Mouse (Mus musculus) retina, embryonic 14.5 days (tissue): ENCODE data around the gene Hsd11b2.

Experiments used
- DNase-seq: peaks from one replicate; pipeline ENCODE4 v3.0.0-alpha.2; 2015; ENCODE audit warnings: low spot score

Hsd11b2 gene

GRCm38 (mm10) chr8:105522890-105523289, 4.3 kb downstream of the Hsd11b2 start:
- no peak for DNase-seq

- no peak for DNase-seq
These were observed 8.6 kb downstream of the Hsd11b2 start for GRCm38 (mm10) chr8:105527110-105527509.

- DNase-seq: no peak
These were observed 9.7 kb downstream of the Hsd11b2 start for GRCm38 (mm10) chr8:105528206-105528605.

DNA sequence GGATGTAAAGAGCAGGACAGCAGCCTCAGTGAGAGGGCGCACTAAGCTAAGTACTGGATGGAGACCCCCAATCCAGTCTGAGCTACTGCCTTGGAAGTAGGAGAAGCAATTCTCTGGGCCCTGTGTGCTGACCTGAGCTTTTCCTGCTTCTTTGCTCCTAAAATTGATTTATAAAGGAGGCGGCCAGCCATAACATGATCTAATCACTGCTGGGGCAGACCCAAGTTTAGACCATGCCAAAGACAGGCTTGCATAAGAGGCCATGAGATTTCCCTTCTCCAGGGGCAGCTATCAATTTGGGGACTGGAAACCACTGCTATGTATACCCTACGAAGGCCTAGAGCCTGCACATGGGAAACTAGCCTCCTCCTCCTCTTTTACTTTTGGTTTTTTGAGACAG, 10.7 kb downstream of the Hsd11b2 start:
- no peak for DNase-seq

DNA sequence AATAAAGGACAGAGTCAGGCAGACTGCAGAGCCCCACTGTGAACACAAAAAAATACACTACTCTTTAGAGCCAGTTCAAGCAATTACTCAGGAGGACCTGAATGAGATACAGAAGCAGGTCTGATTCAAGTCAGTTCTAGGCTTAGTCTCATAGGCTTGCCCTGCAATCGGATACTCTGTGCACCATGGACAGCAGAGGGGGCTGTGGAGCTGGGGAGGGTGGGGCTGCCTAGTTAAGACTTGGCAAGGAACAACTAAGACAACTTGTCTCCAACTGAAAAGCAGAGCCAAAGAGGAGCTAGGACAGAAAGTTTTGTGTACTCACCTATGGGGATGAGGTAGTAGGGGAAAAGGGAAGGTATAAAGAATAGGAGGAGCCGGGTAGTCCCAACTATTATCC, 13.2 kb downstream of the Hsd11b2 start:
- DNase-seq: no peak

DNA sequence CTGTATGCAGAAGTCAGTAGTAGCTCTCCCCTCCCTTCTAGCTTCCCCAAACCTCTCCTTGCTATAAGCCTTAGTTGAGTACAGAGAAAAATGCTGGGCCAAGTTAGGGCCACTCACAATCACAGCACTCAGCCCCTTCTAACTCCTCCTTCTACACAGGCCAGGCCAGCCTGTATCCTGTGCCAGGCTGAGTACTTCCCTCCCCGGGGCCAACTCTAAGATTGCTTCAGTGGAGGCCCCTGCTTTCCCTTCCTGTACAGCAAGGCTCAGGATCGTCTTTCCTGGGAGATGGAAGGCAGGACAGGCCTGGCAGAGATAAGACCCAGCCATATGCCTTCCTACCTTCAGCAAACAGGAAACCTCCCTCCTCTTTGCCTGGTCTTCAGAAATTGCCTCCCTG, 14.9 kb downstream of the Hsd11b2 start:
- no peak for DNase-seq

- peak; percentile 88 for DNase-seq
These were observed 15.4 kb downstream of the Hsd11b2 start for GRCm38 (mm10) chr8:105533892-105534329.

DNA sequence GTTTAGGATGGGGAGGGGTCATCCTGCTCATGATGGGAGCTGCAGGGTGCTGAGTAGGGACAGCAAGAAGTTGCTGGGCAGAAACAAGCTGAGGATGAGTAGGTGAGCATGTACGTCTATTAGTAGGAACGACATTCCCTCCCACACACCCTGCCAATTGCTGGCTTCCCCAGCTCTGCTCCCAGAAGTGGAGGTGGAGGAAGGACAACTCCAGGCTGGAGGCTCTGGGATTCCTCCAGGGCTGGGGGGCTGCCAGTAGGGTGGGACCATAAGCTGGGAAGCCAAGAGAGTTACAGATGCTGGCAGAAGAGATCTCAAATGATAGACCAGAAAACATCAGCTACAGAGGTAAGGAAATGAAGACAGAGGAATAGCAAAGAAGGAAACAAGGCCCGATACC, 18.0 kb downstream of the Hsd11b2 start:
- no peak for DNase-seq

DNA sequence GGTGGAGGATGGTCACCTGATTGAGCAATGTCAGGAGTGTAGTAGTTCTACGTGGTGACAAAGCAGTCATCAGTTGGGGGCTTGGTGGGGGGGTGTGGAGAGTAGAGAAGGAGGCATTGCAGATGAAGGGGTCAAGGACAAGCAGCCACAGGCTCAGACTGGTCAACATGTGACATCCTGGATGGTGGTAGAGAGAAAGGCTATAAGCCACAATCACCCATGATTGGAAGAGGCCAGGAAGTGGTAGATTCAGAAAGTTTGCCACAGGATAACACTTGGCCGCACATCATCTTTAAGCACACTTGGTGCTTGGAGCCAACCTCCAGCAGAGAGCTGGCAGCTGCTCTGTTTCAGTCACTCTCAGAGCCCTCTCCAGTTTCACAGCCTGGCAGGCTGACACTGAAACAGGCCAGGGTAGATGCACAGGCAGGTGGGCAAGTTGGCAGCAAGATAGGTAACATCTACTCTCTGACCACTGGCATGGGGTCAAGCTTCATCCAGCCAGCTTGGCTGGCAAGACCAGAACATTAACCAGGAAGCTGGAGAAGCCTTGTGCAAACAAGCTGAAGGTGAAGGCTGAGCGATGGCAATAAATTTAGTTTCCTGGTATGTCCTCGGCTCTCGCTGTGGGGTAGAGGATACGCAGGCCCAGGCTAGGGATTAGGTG, 18.6 kb downstream of the Hsd11b2 start:
- no peak for DNase-seq

GRCm38 (mm10) chr8:105538940-105539339, 20.4 kb downstream of the Hsd11b2 start:
- DNase-seq: no peak

DNA sequence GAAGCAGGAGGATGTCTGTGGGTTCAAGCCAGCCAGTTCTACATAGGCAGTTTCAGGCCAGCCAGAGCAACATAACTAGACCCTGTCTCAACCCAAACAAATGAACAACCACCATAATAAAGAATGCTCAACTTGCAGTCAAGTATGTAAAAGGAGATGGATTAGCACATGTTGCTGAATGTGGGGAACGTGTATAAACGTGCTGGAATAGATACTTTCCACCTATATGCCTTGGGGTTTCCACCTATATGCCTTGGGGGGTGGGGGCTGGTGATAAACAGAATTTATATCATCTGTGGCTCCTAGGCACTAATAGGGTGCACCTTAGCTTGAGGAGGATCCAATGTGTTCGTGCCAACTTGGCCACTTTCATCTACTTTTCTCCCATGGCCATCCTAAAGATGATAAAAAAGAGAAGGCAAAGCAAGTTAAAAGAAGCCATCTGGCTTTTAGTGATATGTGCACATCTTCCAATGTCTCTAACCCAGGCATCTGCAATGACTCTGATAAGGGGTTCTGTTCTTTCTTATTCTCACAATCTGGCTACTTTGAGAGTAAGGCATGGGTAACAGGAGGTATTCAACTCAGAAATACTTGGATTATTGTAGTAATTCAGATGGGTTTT, 23.6 kb downstream of the Hsd11b2 start:
- DNase-seq: no peak

GRCm38 (mm10) chr8:105542808-105543207, 24.3 kb downstream of the Hsd11b2 start:
- DNase-seq: no peak

DNA sequence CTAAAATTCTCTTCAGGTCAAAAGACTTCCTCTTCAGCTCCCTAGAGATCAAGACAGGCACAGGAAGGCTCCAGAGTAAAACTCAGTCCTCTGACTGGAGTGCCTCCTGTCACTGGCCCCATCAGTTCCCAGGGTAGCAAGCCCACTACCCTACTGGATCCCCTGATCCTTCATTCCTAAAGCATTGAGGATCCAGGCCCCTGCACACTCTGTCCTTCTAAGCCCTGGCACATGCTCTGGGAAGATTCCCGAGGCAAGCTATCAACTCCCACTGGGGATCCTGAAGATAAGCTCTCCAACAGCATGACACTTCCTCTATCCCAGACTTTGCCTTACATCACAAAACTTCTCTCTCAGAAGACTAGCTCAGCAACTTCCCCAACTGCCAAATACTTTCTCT, 25.1 kb downstream of the Hsd11b2 start:
- DNase-seq: no peak

DNA sequence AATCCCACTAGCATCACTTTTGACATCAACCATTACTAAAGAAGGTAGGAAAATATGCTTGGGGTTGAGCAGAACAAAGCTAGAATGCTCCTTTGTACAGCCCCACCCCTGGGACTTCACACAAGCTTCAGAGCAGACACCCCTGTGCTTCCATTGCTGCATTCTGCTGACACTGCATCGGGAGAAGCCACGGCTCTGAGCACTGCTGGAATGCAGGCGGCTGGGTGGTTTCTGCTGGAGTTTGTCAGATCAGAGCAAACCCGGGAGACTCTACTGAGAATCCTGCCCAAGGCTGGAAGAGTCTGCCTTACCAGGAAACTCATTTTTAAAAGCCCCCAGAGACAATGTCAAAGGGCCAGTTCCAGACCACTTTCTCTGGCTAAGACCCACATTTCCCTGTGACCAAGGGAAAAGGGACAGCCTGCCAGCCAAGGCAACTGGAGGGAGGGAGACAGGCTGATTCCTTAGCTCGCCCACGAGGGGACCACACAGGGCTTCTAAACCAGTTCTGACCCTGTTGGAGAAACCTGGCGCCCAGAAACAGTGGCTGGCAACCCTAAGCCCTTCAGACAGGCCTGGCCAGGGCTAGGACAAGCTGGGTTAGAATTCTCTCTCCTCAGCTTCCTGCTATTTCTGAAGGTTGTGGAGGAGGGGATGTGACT, 26.1 kb downstream of the Hsd11b2 start:
- no peak for DNase-seq

- no peak for DNase-seq
These were observed 26.7 kb downstream of the Hsd11b2 start for GRCm38 (mm10) chr8:105545249-105545648.

DNA sequence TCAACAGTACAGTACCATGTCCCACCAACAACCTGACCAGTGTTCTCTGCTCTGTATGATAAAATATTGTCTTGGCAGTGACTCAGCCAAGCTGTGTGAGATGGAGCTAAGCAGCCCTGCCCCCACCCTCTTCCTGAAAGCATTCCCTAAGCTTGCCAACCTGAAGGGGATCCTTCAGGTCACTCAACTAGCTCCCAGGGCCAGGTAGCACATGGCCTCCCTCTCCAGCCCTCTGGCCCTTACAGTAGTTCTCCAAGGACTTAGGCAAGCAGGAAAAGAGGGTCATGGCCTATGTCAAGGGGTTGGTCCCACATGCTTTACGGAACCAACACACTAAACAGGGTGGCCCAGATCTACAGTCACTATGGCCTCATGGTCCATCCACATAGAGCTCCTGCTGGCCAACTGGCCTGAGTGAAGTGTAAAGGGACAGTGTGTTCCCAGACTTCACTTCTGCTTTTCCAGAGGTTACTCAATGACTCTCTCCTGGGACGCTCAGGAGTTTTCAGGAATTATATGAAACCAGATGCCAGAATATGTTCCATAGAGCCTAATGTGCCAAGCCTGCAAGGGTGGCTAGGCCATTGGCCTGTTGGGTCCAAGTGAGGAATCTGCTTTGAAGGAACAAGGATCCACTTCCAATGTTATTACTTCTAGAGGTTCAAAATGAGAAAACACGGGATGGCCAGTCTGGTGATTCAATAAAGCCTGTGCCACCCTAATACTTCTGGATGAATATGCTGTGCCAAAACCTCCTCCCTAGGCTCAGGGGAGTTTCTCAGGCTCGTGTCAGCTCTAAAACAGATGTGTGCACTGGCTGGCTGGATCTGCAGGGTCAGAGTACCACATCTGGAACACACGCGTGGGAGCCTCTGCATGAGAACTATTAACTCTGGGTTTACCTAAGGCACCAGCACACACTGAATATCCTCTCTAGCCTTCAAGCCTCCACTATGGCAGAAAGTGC, 28.1 kb downstream of the Hsd11b2 start:
- DNase-seq: no peak

GRCm38 (mm10) chr8:105549506-105549905, 31.0 kb downstream of the Hsd11b2 start:
- DNase-seq: no peak

- DNase-seq: no peak
These were observed 31.5 kb downstream of the Hsd11b2 start for GRCm38 (mm10) chr8:105550083-105550482.

- no peak for DNase-seq
These were observed 33.5 kb downstream of the Hsd11b2 start for GRCm38 (mm10) chr8:105552032-105552431.

DNA sequence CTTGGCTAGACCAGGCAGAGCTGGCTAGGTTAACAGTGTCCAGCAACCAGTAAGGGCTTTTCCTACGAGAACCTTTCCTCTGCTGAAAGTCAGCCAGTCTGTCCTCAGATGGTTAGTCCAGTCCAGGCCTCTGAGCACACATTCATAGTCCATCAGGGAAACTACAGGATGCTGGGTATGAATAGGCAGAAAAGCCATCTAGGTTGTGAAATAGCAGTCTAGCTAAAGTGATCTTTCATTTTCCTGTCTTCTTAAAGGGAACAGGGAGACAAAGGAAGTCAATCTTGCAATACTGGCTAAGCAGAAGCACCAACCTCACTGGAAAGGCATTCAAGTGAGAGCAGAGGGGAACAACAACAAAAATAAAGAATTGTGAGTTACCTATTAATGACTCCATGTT, 34.3 kb downstream of the Hsd11b2 start:
- DNase-seq: no peak

- peak; percentile 83 for DNase-seq
These were observed 35.5 kb downstream of the Hsd11b2 start for GRCm38 (mm10) chr8:105554087-105554486.

DNA sequence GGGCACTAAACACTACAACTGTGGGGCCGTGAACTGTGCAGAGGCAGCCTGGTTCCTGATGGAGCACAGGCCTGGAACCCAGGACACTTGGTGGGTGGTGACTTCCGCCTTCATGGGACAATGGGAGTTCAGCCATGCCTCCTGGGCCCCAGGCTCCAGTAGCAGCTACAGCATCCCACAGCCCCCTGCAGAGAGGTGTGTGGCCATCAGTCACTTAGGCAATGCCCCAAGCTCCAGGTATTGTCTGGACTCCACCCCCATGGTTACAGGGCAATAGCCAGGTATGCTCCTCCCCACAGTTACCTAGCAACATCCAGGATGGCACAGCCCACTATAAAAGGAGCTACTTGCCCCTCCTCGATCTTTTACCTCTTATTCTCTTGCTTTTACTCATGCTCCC, 36.7 kb downstream of the Hsd11b2 start:
- no peak for DNase-seq
